Mouse (Mus musculus): ENCODE measurements around the gene Gm10642.
A peak's percentile ranks its signal among the peaks of the same experiment; 100 is the strongest.

Gm10642 gene

GRCm38 (mm10) chr9:70656130-70657007 lies at the start of gene Gm10642:
Gene Gm10642 (plus strand): TSS chr9:70656251.
- DNase-seq (ENCODE audit: low spot score in 2 of 2): peak; percentile 61 to 65

DNA sequence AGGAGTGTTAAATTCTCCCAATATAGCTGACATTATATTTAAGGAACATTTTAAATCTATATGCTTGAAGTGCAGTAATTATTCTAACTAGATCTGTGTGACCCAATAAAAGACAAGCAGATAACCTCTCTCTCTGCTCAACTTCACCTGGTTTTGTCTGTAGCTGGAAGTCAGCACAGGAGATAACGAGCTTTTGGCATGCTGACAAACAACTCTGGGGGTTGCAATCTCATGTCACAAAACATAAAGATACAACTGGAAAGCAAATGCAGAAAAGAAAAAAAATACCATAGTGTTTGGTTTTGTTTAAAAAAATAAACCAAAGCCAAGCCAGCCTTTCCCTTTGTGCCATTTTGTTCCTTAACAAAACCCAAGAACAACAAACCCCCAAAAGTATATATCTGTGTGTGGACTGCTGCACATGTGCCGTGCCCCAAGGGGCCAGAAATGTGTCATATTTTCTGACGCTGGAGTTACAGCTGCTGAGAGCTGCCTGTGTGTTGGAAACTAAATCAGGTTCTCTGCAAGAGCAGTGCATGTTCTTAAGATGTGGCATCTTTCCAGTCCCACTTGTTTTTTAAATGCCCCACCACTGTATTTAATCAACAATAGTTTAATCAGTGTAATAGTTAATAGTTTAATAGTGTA lies 44.9 kb upstream of the Gm10642 start:
- DNase-seq (ENCODE audit: low spot score in 2 of 2): no peak

GRCm38 (mm10) chr9:70629711-70630110 lies 26.3 kb upstream of the Gm10642 start:
- DNase-seq (ENCODE audit: low spot score in 2 of 2): no peak

GRCm38 (mm10) chr9:70631665-70632064 lies 24.4 kb upstream of the Gm10642 start:
- DNase-seq (ENCODE audit: low spot score in 2 of 2): no peak

- DNase-seq (ENCODE audit: low spot score in 2 of 2): no peak
These were observed 19.3 kb upstream of the Gm10642 start for GRCm38 (mm10) chr9:70636748-70637147.

DNA sequence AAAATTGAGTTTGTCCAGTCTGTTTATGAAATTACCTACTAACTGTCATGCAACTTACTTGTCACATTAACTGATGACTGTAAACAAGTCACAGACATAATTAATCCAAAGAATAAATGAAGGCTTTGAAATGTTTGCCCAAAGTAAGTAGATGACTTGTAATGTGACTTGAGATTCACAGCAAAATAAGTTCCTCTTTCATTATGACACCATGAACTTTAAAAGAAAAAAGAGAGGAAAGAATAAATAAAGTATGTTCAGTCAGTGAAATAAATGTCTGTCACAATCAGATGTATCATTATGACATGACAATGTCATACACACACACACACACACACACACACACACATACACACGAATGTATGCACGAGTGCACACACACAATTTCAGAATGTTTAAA lies 5.8 kb upstream of the Gm10642 start:
- no peak for DNase-seq (ENCODE audit: low spot score in 2 of 2)

DNA sequence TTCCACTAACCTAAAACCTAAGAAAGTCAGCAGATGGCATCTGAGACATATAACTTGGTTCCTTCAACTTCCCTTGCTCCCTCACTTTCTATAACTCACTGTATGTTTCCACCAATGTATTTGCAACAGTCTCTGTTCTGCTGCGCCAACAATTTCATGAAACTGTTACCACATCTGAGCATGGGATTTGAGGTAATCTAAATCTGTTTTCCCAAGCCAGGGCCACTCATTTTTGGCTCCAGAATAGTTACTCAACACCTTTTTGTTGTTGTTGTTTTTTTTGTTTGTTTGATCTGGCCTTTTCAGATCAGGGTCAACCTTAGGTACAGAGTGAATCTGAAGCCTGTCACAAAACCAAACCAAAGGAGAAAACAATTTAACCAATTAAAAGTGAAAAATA lies 5.1 kb upstream of the Gm10642 start:
- no peak for DNase-seq (ENCODE audit: low spot score in 2 of 2)

- DNase-seq (ENCODE audit: low spot score in 2 of 2): peak in 1 of 2 experiments; percentile 33
These were observed 3.8 kb upstream of the Gm10642 start for GRCm38 (mm10) chr9:70652221-70652620.

GRCm38 (mm10) chr9:70653875-70654274 lies 2.2 kb upstream of the Gm10642 start:
- DNase-seq (ENCODE audit: low spot score in 2 of 2): no peak

DNA sequence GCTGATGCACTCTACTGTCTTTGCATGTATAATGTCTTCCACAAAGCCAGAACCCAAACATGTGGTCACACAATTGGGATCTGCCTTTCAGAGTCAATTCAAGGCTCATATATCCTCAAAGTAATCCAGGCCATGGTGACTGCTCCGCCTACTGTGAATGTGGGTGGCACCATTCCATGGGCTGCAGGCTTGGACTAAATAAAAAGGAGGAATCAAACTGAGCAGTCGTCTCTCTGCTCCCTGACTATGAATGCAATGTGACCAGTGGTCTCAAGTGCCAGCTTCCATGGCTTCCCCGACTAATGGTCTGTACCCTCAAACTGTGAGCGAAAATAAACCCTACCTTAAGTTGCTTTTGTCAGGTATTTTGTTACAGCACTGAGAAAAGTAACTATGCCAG lies 1.6 kb upstream of the Gm10642 start:
- DNase-seq (ENCODE audit: low spot score in 2 of 2): peak in 1 of 2 experiments; percentile 24

DNA sequence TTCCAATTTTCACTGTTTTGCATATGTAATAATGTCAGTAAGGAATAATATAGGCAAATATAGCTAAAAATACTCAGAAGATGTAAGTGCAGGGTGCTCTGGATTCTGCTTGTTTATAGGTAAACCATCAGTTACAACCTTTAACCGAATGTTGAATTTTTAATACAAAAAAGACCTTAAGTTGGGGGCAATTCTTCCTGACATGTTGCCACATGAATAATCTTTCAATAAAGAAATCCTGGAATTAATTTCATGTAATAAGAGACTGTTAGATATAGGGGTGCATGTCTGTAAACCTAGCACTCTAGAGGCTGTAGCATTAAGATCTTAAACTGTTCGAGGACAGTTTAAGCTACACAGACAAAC lies 304 bp upstream of the Gm10642 start:
- no peak for DNase-seq (ENCODE audit: low spot score in 2 of 2)

DNA sequence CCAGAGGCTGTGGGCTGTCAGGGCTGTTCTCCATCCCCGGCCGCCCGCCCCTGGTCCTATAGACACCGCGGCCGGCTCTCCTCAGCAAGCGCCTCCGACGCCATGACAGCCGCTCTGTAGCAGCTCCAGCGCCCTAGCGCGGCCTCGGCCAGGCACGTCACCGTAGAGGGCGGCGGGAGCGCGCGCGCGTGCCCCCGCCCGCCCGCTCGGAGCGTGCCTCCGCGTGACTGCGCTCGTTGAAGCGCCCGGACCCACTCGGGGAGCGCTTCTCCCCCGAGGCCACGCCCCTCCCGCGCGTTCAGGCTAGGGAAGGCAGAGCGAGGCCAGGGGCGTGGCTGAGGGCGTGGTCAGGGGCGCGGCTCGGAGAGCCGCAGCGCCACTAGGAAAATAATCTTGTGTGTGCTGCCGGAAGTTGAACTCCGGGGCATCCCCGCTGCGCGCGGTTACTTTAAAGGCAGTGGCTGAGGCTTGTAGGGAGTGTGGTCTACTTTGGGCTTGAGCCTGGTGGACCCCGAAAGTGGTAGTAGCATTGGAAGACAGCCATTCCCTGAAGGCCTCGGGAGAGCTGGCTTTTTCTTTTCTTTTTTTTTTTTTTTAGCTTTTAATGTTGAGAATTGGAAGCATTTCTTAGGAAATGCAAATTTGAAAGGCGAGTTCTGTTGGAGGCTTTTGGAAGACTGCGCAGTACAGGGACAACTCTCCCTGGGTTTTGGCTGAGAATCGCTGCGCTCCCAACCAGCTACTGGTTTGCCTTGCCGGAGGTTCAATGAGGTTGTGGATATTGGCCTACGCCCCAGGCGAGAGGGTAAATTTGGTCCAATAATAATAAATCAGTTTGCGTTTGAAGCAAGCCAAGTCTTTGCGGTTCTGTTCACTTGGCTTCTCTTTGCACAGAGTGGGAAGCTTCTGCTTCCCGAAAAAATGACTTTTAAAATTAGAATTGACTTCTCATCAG lies 1.2 kb downstream of the Gm10642 start, which contains the start of gene Mindy2:
Gene Mindy2 (minus strand): TSS at position 162 of the 955 bp plus-strand sequence.
- DNase-seq (ENCODE audit: low spot score in 2 of 2): peak; percentile 93 to 94

DNA sequence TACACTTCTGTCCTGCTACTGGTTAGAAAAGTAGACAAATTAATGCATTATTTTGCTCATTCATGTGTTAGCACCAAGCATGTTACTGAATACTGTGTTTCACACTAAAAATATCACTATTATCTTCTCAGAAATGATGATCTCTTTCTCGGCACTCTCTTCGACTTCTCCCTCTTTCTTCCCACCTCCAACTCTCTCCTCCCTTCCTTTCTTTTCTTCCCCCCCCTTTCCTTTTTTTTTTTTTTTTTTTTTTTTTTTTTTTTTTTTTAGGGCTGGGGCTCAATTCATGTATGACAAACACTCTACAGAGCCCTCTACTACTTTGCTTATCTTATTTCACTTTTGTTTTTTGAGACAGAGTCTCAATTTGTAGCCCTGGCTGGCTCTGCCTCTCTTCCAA lies 2.2 kb downstream of the Gm10642 start:
- no peak for DNase-seq (ENCODE audit: low spot score in 2 of 2)

- no peak for DNase-seq (ENCODE audit: low spot score in 2 of 2)
These were observed 8.8 kb downstream of the Gm10642 start for GRCm38 (mm10) chr9:70664847-70665246.

GRCm38 (mm10) chr9:70665372-70666145 lies 9.5 kb downstream of the Gm10642 start:
- DNase-seq (ENCODE audit: low spot score in 2 of 2): no peak

DNA sequence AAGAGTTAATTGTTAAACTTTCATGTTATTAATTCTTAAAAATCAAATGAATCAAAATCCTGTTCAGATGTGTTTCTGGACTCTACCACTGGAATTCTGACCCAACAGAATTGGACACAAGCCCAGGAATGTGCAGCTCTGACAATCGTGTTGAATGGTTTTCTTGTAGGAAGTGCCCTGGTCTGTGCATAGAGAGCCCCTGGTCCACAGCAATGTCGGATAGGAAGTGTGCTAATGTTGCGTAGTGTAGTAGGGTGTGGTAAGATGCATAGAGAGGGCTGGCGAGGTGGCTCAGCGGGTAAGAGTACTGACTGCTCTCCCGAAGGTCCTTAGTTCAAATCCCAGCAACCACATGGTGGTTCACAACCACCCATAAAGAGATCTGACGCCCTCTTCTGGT lies 10.8 kb downstream of the Gm10642 start:
- no peak for DNase-seq (ENCODE audit: low spot score in 2 of 2)

- no peak for DNase-seq (ENCODE audit: low spot score in 2 of 2)
These were observed 12.0 kb downstream of the Gm10642 start for GRCm38 (mm10) chr9:70668048-70668447.

DNA sequence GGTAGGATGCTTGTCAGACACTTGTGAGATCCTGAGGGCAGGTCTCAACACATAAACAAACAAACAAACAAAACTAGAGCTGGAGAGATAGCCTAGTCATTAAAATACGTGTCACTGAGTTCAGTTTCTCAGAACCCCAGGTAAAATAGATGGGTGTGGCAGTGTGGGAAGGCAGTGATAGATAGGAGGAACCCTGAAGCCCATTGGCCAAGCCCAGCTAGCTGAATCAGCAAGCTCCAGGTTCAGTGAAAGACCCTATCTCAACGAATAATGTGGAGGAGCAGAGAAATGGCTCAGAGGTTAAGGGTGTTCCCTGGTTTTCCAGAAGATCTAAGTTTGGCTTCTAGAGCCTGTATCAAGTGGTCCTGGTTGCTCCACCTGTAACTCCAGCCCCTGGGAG lies 13.1 kb downstream of the Gm10642 start:
- DNase-seq (ENCODE audit: low spot score in 2 of 2): no peak

DNA sequence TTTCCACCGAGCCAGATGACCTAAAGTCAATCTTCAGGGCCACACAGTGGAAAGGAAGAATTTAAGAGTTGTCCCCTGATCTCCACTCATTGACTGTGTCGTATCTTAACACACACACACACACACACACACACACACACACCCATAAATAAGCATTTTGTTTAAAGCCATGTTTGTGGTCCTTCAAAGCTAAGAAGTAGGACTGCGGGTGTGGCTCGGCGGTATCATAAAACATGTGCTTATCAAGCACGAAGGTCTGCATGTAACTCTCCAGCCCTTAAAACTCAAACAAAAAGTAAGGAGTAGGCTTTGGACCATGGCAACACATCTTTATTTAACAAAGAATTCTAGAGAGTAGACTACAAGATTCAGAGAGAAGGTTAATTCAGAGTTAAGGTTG lies 14.3 kb downstream of the Gm10642 start:
- no peak for DNase-seq (ENCODE audit: low spot score in 2 of 2)

DNA sequence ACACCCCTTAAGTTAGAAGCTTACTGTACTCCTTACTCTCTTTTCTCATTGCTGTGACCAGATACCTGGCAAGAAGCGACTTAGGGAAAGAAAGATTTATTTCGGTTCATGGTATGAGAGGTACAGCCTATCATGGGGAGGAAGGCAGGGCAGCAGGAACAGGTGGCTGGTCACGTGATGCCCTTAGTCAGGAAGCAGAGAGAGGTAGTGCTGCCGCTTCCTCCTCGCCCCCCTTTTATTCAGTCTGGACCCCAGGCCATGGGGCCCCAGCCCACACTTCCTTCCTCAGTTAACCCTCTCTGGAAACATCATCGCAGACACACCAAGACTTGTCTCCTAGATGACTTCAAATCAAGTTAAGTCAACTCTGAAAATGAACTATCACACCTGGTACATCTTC lies 15.2 kb downstream of the Gm10642 start:
- DNase-seq (ENCODE audit: low spot score in 2 of 2): no peak
